Mouse (Mus musculus): ENCODE data around the gene Syt14. TPM values are rescaled to one million over a fixed set of nuclear protein-coding genes. Genes with fewer than 3 reads are reported as not detected.

The Syt14 gene
- polyA plus RNA-seq, 2 experiments: 2.2 to 2.9 TPM

GRCm38 (mm10) chr1:192912101-192912728 lies 123.4 kb downstream of the Syt14 start:
- Histone ChIP-seq H3K9me3 (ENCODE audit: control insufficient read depth, low read length) (0 out of 2 replicates have a peak, but pooled peaks cover 6% of the 10 kb centered on the region), H3K4me1 (ENCODE audit: control insufficient read depth, insufficient read depth, low read length) (no peaks in the 10 kb centered on the region), H3K27me3 (ENCODE audit: control insufficient read depth, insufficient read depth, low read length) (no peaks in the 10 kb centered on the region), H3K9ac (ENCODE audit: low read depth, low read length, severe bottlenecking) (no peak overlapping the region), H3K4me2 (replicated peaks; ENCODE audit: low read depth, low read length, severe bottlenecking) (no peak overlapping the region), H3K36me3 (ENCODE audit: control insufficient read depth, insufficient read depth, low read length) (no peaks in the 10 kb centered on the region), H3K27ac (replicated peaks; ENCODE audit: low read depth, low read length) (no peak overlapping the region), H3K4me3 (replicated peaks; ENCODE audit: low read length) (no peak overlapping the region)
- TF ChIP-seq POLR2A (IDR thresholded peaks at IDR 0.05; ENCODE audit: borderline replicate concordance, extremely low read depth, insufficient read depth, insufficient read length): no peak
- 46% methylated on average over 3 of the region's 3 CpGs for WGBS
- peak; percentile 37; the same call in 1 of the 2 replicates for ATAC-seq (ENCODE audit: low FRiP score, low read depth)
- DNase-seq (ENCODE audit: low spot score): peak; percentile 67

GRCm38 (mm10) chr1:192901516-192901915 lies 134.1 kb downstream of the Syt14 start:
- no peak for DNase-seq (ENCODE audit: low spot score)
- Histone ChIP-seq H3K4me2 (replicated peaks; ENCODE audit: low read depth, low read length, severe bottlenecking) (no peak overlapping the region), H3K27me3 (ENCODE audit: control insufficient read depth, insufficient read depth, low read length) (no peaks in the 10 kb centered on the region), H3K4me3 (replicated peaks; ENCODE audit: low read length) (no peak overlapping the region), H3K36me3 (ENCODE audit: control insufficient read depth, insufficient read depth, low read length) (no peaks in the 10 kb centered on the region), H3K4me1 (ENCODE audit: control insufficient read depth, insufficient read depth, low read length) (no peaks in the 10 kb centered on the region), H3K27ac (replicated peaks; ENCODE audit: low read depth, low read length) (no peak overlapping the region), H3K9me3 (ENCODE audit: control insufficient read depth, low read length) (no peaks in the 10 kb centered on the region), H3K9ac (ENCODE audit: low read depth, low read length, severe bottlenecking) (no peak overlapping the region)
- 48% methylated on average over 2 of the region's 2 CpGs for WGBS
- TF ChIP-seq POLR2A (IDR thresholded peaks at IDR 0.05; ENCODE audit: borderline replicate concordance, extremely low read depth, insufficient read depth, insufficient read length): no peak
- ATAC-seq (ENCODE audit: low FRiP score, low read depth): no peak

GRCm38 (mm10) chr1:192900913-192901312 lies 134.7 kb downstream of the Syt14 start:
- no peaks in the 10 kb centered on the region for H3K4me1 ChIP-seq (ENCODE audit: control insufficient read depth, insufficient read depth, low read length)
- 20% methylated on average over 3 of the region's 3 CpGs for WGBS
- DNase-seq (ENCODE audit: low spot score) (no peak), ATAC-seq (ENCODE audit: low FRiP score, low read depth) (no peak)
- no peaks in the 10 kb centered on the region for H3K9me3 ChIP-seq (ENCODE audit: control insufficient read depth, low read length)
- no peaks in the 10 kb centered on the region for H3K27me3 ChIP-seq (ENCODE audit: control insufficient read depth, insufficient read depth, low read length)
- H3K36me3 ChIP-seq (ENCODE audit: control insufficient read depth, insufficient read depth, low read length): no peaks in the 10 kb centered on the region
- H3K27ac ChIP-seq (replicated peaks; ENCODE audit: low read depth, low read length): no peak overlapping the region
- no peak overlapping the region for H3K4me2 ChIP-seq (replicated peaks; ENCODE audit: low read depth, low read length, severe bottlenecking)
- H3K9ac ChIP-seq (ENCODE audit: low read depth, low read length, severe bottlenecking): no peak overlapping the region
- no peak overlapping the region for H3K4me3 ChIP-seq (replicated peaks; ENCODE audit: low read length)
- TF ChIP-seq POLR2A (IDR thresholded peaks at IDR 0.05; ENCODE audit: borderline replicate concordance, extremely low read depth, insufficient read depth, insufficient read length): no peak

GRCm38 (mm10) chr1:192898742-192899141 lies 136.8 kb downstream of the Syt14 start:
- no peak for DNase-seq (ENCODE audit: low spot score)
- no peaks in the 10 kb centered on the region for H3K27me3 ChIP-seq (ENCODE audit: control insufficient read depth, insufficient read depth, low read length)
- no peak overlapping the region for H3K4me3 ChIP-seq (replicated peaks; ENCODE audit: low read length)
- H3K4me1 ChIP-seq (ENCODE audit: control insufficient read depth, insufficient read depth, low read length): no peaks in the 10 kb centered on the region
- ATAC-seq (ENCODE audit: low FRiP score, low read depth): no peak
- H3K9ac ChIP-seq (ENCODE audit: low read depth, low read length, severe bottlenecking): no peak overlapping the region
- WGBS: 16% methylated on average over 2 of the region's 2 CpGs
- no peak overlapping the region for H3K27ac ChIP-seq (replicated peaks; ENCODE audit: low read depth, low read length)
- no peak overlapping the region for H3K4me2 ChIP-seq (replicated peaks; ENCODE audit: low read depth, low read length, severe bottlenecking)
- TF ChIP-seq POLR2A (IDR thresholded peaks at IDR 0.05; ENCODE audit: borderline replicate concordance, extremely low read depth, insufficient read depth, insufficient read length): no peak
- no peaks in the 10 kb centered on the region for H3K36me3 ChIP-seq (ENCODE audit: control insufficient read depth, insufficient read depth, low read length)
- H3K9me3 ChIP-seq (ENCODE audit: control insufficient read depth, low read length): no peaks in the 10 kb centered on the region

- no peak for TF ChIP-seq POLR2A (IDR thresholded peaks at IDR 0.05; ENCODE audit: borderline replicate concordance, extremely low read depth, insufficient read depth, insufficient read length)
- no peaks in the 10 kb centered on the region for H3K27me3 ChIP-seq (ENCODE audit: control insufficient read depth, insufficient read depth, low read length)
- no peak overlapping the region for H3K4me3 ChIP-seq (replicated peaks; ENCODE audit: low read length)
- no peak overlapping the region for H3K27ac ChIP-seq (replicated peaks; ENCODE audit: low read depth, low read length)
- H3K4me2 ChIP-seq (replicated peaks; ENCODE audit: low read depth, low read length, severe bottlenecking): no peak overlapping the region
- H3K4me1 ChIP-seq (ENCODE audit: control insufficient read depth, insufficient read depth, low read length): no peaks in the 10 kb centered on the region
- H3K9me3 ChIP-seq (ENCODE audit: control insufficient read depth, low read length): no peaks in the 10 kb centered on the region
- no peaks in the 10 kb centered on the region for H3K36me3 ChIP-seq (ENCODE audit: control insufficient read depth, insufficient read depth, low read length)
- WGBS: 67% methylated on average over 10 of the region's 10 CpGs
- DNase-seq (ENCODE audit: low spot score) (no peak), ATAC-seq (ENCODE audit: low FRiP score, low read depth) (no peak)
- H3K9ac ChIP-seq (ENCODE audit: low read depth, low read length, severe bottlenecking): no peak overlapping the region
Observed at GRCm38 (mm10) chr1:192897218-192897617, 138.4 kb downstream of the Syt14 start.

Measured in limb, embryonic 14.5 days (tissue).